Mouse (Mus musculus) activated CD4-positive, CD25-positive, alpha-beta regulatory T cell (primary cell): Measurements from ENCODE around the gene G6pd2. TPM values are rescaled to one million over a fixed set of nuclear protein-coding genes. Genes with fewer than 3 reads are reported as not detected.

ENCODE experiments used
- polyA plus RNA-seq, 2 experiments: library from polyadenylated mRNA; unstranded; fragments of 100-300 nt; shearing (Covaris generic); gene quantifications; one replicate each; pipeline ENCODE4 v1.2.1; 2017

Gene G6pd2
- polyA plus RNA-seq = under 1 TPM in 1 of 2 experiments, not detected in 1; 0.11 TPM

GRCm38 (mm10) chr5:61808516-61808915 lies at the start of gene G6pd2:
TSS of gene G6pd2 (plus strand) at chr5:61808816.

